Mouse (Mus musculus): ENCODE data around the gene Wdfy4. TPM values are rescaled to one million over a fixed set of nuclear protein-coding genes. Genes with fewer than 3 reads are reported as not detected.

Gene Wdfy4
- polyA plus RNA-seq, 1 experiment from 2014 or later: 0.22 TPM

DNA sequence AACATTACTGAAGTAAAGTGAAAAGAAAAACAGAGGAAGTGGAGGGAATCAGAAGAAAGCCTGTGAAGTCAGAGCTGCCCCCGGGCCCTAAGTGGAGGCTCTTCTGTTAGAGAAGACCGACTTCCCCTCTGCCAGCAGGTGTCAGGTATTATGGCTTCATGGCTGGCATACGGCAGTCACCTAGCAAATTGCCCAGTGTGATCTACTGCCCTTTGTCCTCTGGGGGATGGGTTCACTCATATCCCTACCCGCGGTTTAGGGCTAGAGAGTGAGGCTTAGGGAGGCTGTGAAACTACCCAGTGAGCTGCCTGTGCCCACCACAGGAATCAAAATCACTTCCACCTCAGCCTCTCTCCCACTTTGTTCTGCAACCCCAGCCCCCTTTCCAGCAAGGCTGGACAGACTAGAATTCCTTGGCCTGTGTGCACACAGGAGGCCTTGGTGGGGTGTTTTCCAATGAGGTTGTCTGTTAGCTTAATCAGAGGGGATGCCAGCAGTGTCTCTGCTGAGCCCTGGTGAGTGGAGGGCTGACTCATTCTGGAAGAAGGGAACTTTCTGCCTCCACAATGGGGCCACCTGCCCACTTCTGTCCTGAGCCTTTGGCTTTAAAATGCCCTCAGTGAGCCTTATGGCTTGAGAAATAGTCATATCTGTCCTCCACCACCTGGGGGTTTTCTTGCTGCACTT, 27.1 kb upstream of the Wdfy4 start:
- Histone ChIP-seq H3K27me3 (peaks cover 47% of the 10 kb centered on the region), H3K27ac (no peak overlapping the region), H3K4me3 (no peak overlapping the region), H3K36me3 (no peaks in the 10 kb centered on the region), H3K9ac (no peak overlapping the region), H3K4me2 (no peak overlapping the region), H3K4me1 (peaks cover 8% of the 10 kb centered on the region), H3K9me3 (no peaks in the 10 kb centered on the region)
- ATAC-seq (ENCODE audit: insufficient number of reproducible peaks, insufficient read depth, low FRiP score, low TSS enrichment, low read depth): no peak
- WGBS: 52% methylated on average over 5 of the region's 5 CpGs

DNA sequence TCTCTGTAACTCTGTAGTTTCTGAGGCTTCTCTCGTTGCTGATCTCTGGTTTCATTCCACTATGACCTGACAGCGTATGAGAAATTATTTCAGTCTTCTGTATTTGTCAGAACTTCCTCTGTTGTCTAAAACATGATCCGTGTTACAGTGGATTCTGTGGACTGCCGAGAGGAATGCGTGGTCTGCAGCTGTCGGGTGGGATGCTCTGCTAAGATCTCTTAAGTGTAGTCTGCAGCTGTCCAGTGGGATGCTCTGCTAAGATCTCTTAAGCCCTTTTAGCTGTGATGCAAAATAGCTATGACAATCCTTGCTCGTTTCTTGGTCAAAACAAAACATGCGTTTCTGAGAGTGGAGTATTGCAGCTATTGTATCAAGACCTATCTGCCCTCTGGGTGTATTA, 25.5 kb upstream of the Wdfy4 start:
- Histone ChIP-seq H3K4me1 (peaks cover 8% of the 10 kb centered on the region), H3K36me3 (no peaks in the 10 kb centered on the region), H3K9me3 (no peaks in the 10 kb centered on the region), H3K4me2 (no peak overlapping the region), H3K27ac (no peak overlapping the region), H3K4me3 (no peak overlapping the region), H3K9ac (no peak overlapping the region), H3K27me3 (peaks cover 32% of the 10 kb centered on the region)
- no peak for ATAC-seq (ENCODE audit: insufficient number of reproducible peaks, insufficient read depth, low FRiP score, low TSS enrichment, low read depth)
- WGBS: 55% methylated on average over 8 of the region's 8 CpGs

DNA sequence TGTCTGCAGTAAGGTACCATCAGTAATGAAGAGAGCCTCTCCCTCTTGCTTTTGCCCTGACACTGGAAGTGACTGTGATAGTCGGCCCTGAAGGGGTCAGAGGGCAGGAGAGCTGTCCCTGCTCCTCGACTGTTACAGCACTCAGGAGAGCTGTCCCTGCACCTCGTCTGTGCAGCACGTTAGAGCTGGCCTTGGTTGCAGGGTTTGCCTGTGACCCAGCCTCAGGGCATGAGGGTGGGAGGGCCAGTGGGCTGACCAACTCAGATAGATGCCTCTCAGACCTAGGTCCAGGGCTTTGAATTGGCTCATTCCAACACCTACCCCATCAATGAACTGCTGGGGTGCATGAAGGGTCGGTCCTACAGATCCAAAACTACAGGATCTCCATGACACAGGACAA, 23.0 kb upstream of the Wdfy4 start:
- H3K4me2 ChIP-seq: no peak overlapping the region
- H3K4me3 ChIP-seq: no peak overlapping the region
- H3K36me3 ChIP-seq: no peaks in the 10 kb centered on the region
- H3K4me1 ChIP-seq: no peaks in the 10 kb centered on the region
- H3K9ac ChIP-seq: no peak overlapping the region
- H3K27ac ChIP-seq: no peak overlapping the region
- peaks cover 14% of the 10 kb centered on the region for H3K27me3 ChIP-seq
- ATAC-seq (ENCODE audit: insufficient number of reproducible peaks, insufficient read depth, low FRiP score, low TSS enrichment, low read depth): no peak
- 26% methylated on average over 5 of the region's 5 CpGs for WGBS
- H3K9me3 ChIP-seq: no peaks in the 10 kb centered on the region

DNA sequence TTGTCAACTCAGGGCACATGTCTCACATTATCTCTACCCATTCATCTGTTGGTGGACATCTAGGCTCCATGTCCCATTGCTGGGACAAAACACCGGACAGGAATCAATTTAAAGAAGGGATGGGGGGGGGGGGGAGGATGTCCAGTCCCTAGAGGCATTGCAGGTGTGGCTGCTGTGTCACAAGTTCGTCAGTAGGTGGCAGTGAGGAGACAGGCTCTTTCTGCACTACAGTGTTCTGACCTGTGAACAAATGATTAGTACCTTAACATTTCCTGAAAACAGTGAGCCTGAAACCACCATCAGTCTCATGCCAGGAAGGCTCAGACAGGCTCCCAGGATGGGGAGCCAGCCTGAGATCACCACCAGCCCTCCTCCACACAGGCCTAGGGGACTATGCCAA, 21.7 kb upstream of the Wdfy4 start:
- Histone ChIP-seq H3K4me2 (no peak overlapping the region), H3K27me3 (peaks cover 4% of the 10 kb centered on the region; the same call in 1 of the 2 replicates), H3K36me3 (no peaks in the 10 kb centered on the region), H3K4me1 (no peaks in the 10 kb centered on the region), H3K9ac (no peak overlapping the region), H3K9me3 (no peaks in the 10 kb centered on the region), H3K4me3 (no peak overlapping the region), H3K27ac (no peak overlapping the region)
- WGBS: 11% methylated on average over 2 of the region's 2 CpGs
- no peak for ATAC-seq (ENCODE audit: insufficient number of reproducible peaks, insufficient read depth, low FRiP score, low TSS enrichment, low read depth)

DNA sequence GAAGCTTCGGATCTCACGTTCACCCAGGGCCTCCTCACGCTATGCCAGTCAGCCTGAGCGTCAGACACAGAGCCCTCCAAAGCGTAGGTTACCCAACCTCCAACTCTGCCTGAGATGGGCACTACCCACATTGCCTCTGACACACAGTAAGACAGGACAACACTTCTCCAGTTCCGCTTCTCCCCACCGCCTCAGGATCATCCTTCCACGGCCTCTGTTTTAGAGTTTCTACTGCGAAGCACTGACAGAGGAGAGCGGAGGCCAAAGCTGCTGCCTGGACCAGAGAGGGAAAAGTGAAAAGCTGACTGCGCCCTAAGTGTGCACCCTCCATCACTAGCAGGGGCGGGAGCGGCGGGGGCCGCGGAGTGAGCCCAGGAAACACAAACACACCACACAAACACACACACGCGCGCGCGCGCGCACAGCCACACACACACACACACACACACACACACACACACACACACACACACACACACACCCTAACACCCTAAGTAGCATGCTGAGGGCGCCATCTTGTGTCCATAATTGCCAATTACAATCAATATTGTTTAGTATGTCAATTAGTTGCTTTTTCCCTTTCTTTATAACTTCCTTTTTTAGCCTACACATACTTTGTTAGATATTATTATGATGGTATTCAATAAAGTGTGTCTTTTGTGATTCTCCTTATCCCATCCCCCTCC, 20.1 kb upstream of the Wdfy4 start:
- H3K4me1 ChIP-seq: no peaks in the 10 kb centered on the region
- H3K4me3 ChIP-seq: peak overlapping the region; percentile 21; the same call in 1 of the 2 replicates
- no peak for ATAC-seq (ENCODE audit: insufficient number of reproducible peaks, insufficient read depth, low FRiP score, low TSS enrichment, low read depth)
- WGBS: 37% methylated on average over 19 of the region's 24 CpGs
- no peaks in the 10 kb centered on the region for H3K36me3 ChIP-seq
- no peak overlapping the region for H3K27ac ChIP-seq
- H3K4me2 ChIP-seq: peak overlapping the region; percentile 55
- no peaks in the 10 kb centered on the region for H3K9me3 ChIP-seq
- no peak overlapping the region for H3K9ac ChIP-seq
- H3K27me3 ChIP-seq: peaks cover 4% of the 10 kb centered on the region; the same call in 1 of the 2 replicates

DNA sequence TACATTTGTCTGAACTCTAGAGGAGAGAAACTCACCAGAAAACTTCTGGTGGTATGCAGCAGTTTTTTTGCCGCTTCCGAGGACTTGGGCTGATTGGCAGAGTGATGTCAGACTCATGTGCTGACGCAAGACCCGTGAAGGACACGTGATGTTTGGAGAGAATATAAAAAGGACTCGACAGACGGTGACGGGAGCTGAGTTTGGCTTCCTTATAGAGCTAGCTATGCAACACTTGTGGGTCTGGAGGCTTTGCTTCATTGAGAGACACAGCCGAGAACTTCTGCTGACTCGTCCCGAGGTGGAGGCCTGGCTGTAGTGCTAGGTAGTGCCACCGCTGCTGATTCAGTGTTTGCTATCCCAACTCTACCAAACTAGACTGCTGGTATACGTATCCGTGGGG, 18.5 kb upstream of the Wdfy4 start:
- Histone ChIP-seq H3K4me2 (no peak overlapping the region), H3K36me3 (no peaks in the 10 kb centered on the region), H3K4me3 (no peak overlapping the region), H3K27me3 (peaks cover 4% of the 10 kb centered on the region; the same call in 1 of the 2 replicates), H3K4me1 (no peaks in the 10 kb centered on the region), H3K27ac (no peak overlapping the region), H3K9me3 (no peaks in the 10 kb centered on the region), H3K9ac (no peak overlapping the region)
- ATAC-seq (ENCODE audit: insufficient number of reproducible peaks, insufficient read depth, low FRiP score, low TSS enrichment, low read depth): no peak
- 86% methylated on average over 14 of the region's 14 CpGs for WGBS

DNA sequence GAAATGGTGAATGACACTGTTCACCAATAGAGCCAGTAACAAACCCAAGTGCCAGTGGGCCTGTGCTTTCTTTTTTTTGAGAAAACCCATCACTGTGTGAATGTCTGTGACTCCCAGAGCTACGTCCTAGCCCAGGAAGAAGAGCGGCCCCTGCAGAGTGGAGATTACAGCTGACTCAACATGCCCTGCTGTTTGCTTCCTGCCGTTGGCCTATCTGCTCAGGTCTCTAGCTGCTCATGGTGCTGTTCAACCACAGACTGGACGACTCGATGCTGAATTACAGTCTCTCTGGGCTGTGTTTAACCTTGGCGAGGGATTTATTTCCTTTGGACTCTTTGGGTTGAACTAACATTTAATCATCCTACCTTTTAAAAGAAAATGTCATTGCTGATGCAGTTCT, 17.6 kb upstream of the Wdfy4 start:
- 79% methylated on average over 6 of the region's 6 CpGs for WGBS
- no peaks in the 10 kb centered on the region for H3K4me1 ChIP-seq
- H3K27ac ChIP-seq: no peak overlapping the region
- no peaks in the 10 kb centered on the region; the same call in 1 of the 2 replicates for H3K27me3 ChIP-seq
- H3K9ac ChIP-seq: no peak overlapping the region
- no peaks in the 10 kb centered on the region for H3K36me3 ChIP-seq
- no peak overlapping the region for H3K4me2 ChIP-seq
- H3K9me3 ChIP-seq: no peaks in the 10 kb centered on the region
- no peak overlapping the region for H3K4me3 ChIP-seq
- no peak for ATAC-seq (ENCODE audit: insufficient number of reproducible peaks, insufficient read depth, low FRiP score, low TSS enrichment, low read depth)

DNA sequence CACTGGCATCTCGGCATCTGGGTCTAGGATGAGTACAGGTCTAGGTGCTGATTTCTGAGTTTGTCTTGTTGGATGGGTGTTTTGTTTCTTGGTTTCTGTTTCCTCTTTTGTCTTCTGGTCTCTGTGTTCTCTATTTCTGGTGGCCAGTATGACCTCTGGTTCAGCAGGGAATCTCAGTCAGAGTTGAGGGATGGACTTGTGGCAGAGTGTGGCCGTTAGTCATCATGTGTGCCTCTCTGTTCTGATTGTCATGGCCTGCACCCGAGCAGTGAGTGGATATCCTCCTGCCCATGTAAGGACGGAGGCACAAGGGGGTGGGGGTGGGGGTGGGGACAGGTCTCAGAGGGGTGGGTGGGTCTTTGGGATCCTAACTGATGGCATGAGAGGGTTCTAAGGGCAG, 16.9 kb upstream of the Wdfy4 start:
- 76% methylated on average over 4 of the region's 4 CpGs for WGBS
- H3K36me3 ChIP-seq: no peaks in the 10 kb centered on the region
- H3K27ac ChIP-seq: no peak overlapping the region
- no peak overlapping the region for H3K9ac ChIP-seq
- H3K27me3 ChIP-seq: no peaks in the 10 kb centered on the region
- H3K9me3 ChIP-seq: no peaks in the 10 kb centered on the region
- H3K4me3 ChIP-seq: no peak overlapping the region
- H3K4me2 ChIP-seq: no peak overlapping the region
- ATAC-seq (ENCODE audit: insufficient number of reproducible peaks, insufficient read depth, low FRiP score, low TSS enrichment, low read depth): no peak
- no peaks in the 10 kb centered on the region for H3K4me1 ChIP-seq

DNA sequence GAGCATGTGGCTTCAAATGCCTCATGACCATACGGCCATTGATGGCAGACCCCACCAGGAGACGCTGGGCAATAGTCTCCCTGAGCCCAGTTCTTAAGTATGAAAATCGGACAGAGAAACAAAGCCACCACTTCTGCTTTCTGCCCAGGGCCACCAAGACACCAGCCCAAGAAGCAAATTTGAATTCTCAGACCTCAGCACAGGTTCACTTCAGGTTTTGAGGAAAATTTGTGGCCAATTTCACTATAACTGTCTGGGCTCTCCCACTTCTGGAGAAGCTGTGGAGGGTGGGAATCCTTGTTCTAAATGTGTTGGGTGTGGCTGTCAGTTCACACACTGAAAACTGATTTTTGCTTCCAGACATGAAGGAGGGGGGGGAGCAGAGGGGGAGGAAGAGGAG, 8.9 kb upstream of the Wdfy4 start:
- H3K4me2 ChIP-seq: no peak overlapping the region
- H3K4me1 ChIP-seq: 0 out of 2 replicates have a peak, but pooled peaks cover 3% of the 10 kb centered on the region
- no peak overlapping the region for H3K9ac ChIP-seq
- no peak overlapping the region for H3K27ac ChIP-seq
- H3K4me3 ChIP-seq: no peak overlapping the region
- no peaks in the 10 kb centered on the region for H3K9me3 ChIP-seq
- H3K36me3 ChIP-seq: no peaks in the 10 kb centered on the region
- 84% methylated on average over 3 of the region's 3 CpGs for WGBS
- H3K27me3 ChIP-seq: no peaks in the 10 kb centered on the region
- no peak for ATAC-seq (ENCODE audit: insufficient number of reproducible peaks, insufficient read depth, low FRiP score, low TSS enrichment, low read depth)

DNA sequence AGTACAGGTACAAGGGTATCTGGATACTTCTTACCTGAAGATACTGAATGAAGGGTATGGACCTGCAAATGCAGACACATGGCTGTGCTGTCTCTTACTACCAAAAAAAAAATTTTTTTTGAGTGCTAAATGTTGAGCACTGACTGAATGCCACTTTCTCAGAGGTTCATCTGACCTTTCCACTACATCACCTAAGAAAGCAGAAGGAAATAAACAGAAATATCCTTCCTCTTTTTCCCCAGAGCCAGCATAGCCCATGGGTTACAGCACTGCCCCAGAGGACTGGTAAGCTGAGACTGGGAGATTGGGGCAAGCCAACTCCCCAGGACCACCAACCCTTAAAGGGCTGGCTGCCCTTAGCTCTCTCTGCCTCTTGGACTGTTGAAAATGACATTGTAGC, 8.5 kb upstream of the Wdfy4 start:
- Histone ChIP-seq H3K4me3 (no peak overlapping the region), H3K36me3 (no peaks in the 10 kb centered on the region), H3K9me3 (no peaks in the 10 kb centered on the region), H3K4me2 (no peak overlapping the region), H3K4me1 (0 out of 2 replicates have a peak, but pooled peaks cover 3% of the 10 kb centered on the region), H3K27me3 (no peaks in the 10 kb centered on the region), H3K27ac (no peak overlapping the region), H3K9ac (no peak overlapping the region)
- no peak for ATAC-seq (ENCODE audit: insufficient number of reproducible peaks, insufficient read depth, low FRiP score, low TSS enrichment, low read depth)

DNA sequence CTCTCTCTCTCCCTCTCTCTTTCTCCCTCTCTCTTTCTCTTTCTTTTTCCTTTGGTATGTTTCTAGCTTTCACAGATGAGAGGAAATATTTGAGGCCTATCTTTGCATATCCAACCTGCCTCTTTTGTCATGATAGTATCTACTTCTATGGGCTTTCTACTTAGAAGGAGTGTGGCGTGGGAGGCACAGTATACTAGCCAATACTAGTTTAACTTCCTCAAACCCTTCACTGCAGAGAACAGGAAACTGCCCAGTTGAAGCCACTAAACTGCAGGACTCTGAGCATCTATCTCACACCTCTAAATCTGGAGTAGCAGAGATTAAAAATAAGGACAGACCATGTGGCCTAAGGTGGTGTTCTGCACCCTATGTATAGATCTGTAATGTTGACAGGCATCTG, 5.3 kb upstream of the Wdfy4 start:
- Histone ChIP-seq H3K36me3 (no peaks in the 10 kb centered on the region), H3K9ac (no peak overlapping the region), H3K27ac (no peak overlapping the region), H3K4me1 (0 out of 2 replicates have a peak, but pooled peaks cover 2% of the 10 kb centered on the region), H3K27me3 (no peaks in the 10 kb centered on the region), H3K4me3 (no peak overlapping the region), H3K4me2 (no peak overlapping the region), H3K9me3 (no peaks in the 10 kb centered on the region)
- WGBS: 68% methylated on average over 1 of the region's 1 CpGs
- no peak for ATAC-seq (ENCODE audit: insufficient number of reproducible peaks, insufficient read depth, low FRiP score, low TSS enrichment, low read depth)

DNA sequence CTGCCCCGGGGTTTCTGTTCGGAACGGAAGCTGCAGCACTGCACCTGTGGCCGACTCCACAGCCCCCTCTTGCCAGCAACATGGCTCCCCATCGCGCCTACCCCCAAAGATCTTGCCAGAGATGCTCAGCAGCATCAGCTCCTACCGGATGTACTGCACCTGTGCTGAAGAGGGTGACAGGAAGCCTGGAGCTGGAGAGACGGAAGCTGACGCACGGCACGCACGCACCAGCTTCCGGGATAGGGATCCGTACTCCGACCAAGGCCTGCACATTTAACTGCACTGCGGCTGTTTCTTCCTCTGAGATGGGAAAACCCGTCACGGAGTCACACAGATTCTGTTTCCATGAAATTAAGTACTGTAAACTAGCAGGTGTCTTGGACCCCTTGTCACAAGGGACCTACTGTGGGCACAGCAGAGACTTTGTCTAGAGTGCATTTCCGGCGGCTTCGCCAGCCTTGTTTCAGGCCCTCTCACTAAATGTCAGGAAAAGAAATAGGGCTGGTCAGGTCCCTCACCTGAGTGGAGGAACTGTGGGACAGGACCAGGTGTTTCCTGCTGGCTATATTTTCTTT, 4.6 kb upstream of the Wdfy4 start:
- Histone ChIP-seq H3K4me2 (no peak overlapping the region), H3K9ac (no peak overlapping the region), H3K27me3 (no peaks in the 10 kb centered on the region), H3K4me3 (no peak overlapping the region), H3K9me3 (no peaks in the 10 kb centered on the region), H3K4me1 (no peaks in the 10 kb centered on the region), H3K36me3 (no peaks in the 10 kb centered on the region), H3K27ac (no peak overlapping the region)
- WGBS: 91% methylated on average over 21 of the region's 21 CpGs
- ATAC-seq (ENCODE audit: insufficient number of reproducible peaks, insufficient read depth, low FRiP score, low TSS enrichment, low read depth): no peak

All from embryonic facial prominence, embryonic 13.5 days (tissue).